In genomic region chr11:60105593-60106542, GRCm38 (mm10) we compare ENCODE assay signal across 8 mouse cellular contexts. TPM values are rescaled to one million over a fixed set of nuclear protein-coding genes. Genes with fewer than 3 reads are reported as not detected.
A peak's percentile ranks its signal among the peaks of the same experiment; 100 is the strongest.
DNase-seq lines count a peak whose midpoint lies in the region; ATAC-seq and TF ChIP-seq lines count a peak whose summit lies in the region.

No protein-coding gene starts in this region.

- peak overlapping the region; percentile 87 for H3K4me3 ChIP-seq in intestine, postnatal 0 days (ENCODE audit: low read depth, low read length)
- H3K4me3 ChIP-seq in limb, embryonic 12.5 days (replicated peaks) = peak overlapping the region; percentile 100
- peak overlapping the region; percentile 99 for H3K4me3 ChIP-seq in midbrain, embryonic 12.5 days

- no peaks in the 10 kb centered on the region for H3K36me3 ChIP-seq in intestine, postnatal 0 days (ENCODE audit: control insufficient read depth, insufficient read depth)
- H3K36me3 ChIP-seq in limb, embryonic 12.5 days = no peaks in the 10 kb centered on the region
- H3K36me3 ChIP-seq in midbrain, embryonic 12.5 days = no peaks in the 10 kb centered on the region

- peak overlapping the region; percentile 98 for H3K9ac ChIP-seq in intestine, postnatal 0 days (ENCODE audit: low read depth, low read length)
- H3K9ac ChIP-seq in limb, embryonic 12.5 days (replicated peaks) = peak overlapping the region; percentile 100
- H3K9ac ChIP-seq in midbrain, embryonic 12.5 days (replicated peaks) = peak overlapping the region; percentile 99

- TF ChIP-seq CTCF in intestine, postnatal 0 days (IDR thresholded peaks at IDR 0.05; ENCODE audit: low read depth) = no peak

- H3K27me3 ChIP-seq in intestine, postnatal 0 days (replicated peaks; ENCODE audit: control insufficient read depth, insufficient read depth, low read length) = no peaks in the 10 kb centered on the region
- no peaks in the 10 kb centered on the region for H3K27me3 ChIP-seq in limb, embryonic 12.5 days
- H3K27me3 ChIP-seq in midbrain, embryonic 12.5 days = no peaks in the 10 kb centered on the region

- DNase-seq in embryo, embryonic 10.5 days (ENCODE audit: low spot score) = peak; percentile 80
- DNase-seq in embryo, embryonic 10 days (ENCODE audit: low spot score) = no peak
- DNase-seq in embryo, embryonic 9.5 days (ENCODE audit: extremely low spot score) = peak; percentile 78
- DNase-seq in right cerebral cortex, postnatal 4 days = peak; percentile 63

- H3K9me3 ChIP-seq in intestine, postnatal 0 days (ENCODE audit: control insufficient read depth) = no peaks in the 10 kb centered on the region
- H3K9me3 ChIP-seq in limb, embryonic 12.5 days = no peaks in the 10 kb centered on the region
- H3K9me3 ChIP-seq in midbrain, embryonic 12.5 days = no peaks in the 10 kb centered on the region

- peak; percentile 55 for ATAC-seq in granulocyte monocyte progenitor cell, adult 5-6 weeks (replicated peaks; ENCODE audit: poor library complexity, severe bottlenecking)
- ATAC-seq in intestine, postnatal 0 days = peak; percentile 59
- peak; percentile 74 for ATAC-seq in limb, embryonic 12.5 days (ENCODE audit: insufficient number of reproducible peaks, insufficient read depth, low FRiP score, low TSS enrichment, low read depth)
- ATAC-seq in midbrain, embryonic 12.5 days (ENCODE audit: low FRiP score, low read depth) = peak; percentile 48

- H3K4me1 ChIP-seq in intestine, postnatal 0 days (replicated peaks; ENCODE audit: control insufficient read depth, insufficient read depth, low read length) = peaks cover 34% of the 10 kb centered on the region
- peaks cover 47% of the 10 kb centered on the region for H3K4me1 ChIP-seq in limb, embryonic 12.5 days (replicated peaks)
- peaks cover 44% of the 10 kb centered on the region for H3K4me1 ChIP-seq in midbrain, embryonic 12.5 days

- WGBS in intestine, postnatal 0 days = under 1% methylated on average over 88 of the region's 88 CpGs
- WGBS in limb, embryonic 12.5 days = under 1% methylated on average over 88 of the region's 88 CpGs
- WGBS in midbrain, embryonic 12.5 days = under 1% methylated on average over 86 of the region's 88 CpGs

- H3K4me2 ChIP-seq in intestine, postnatal 0 days (replicated peaks; ENCODE audit: low read depth) = peak overlapping the region; percentile 90
- H3K4me2 ChIP-seq in limb, embryonic 12.5 days = peak overlapping the region; percentile 74
- peak overlapping the region; percentile 79 for H3K4me2 ChIP-seq in midbrain, embryonic 12.5 days (replicated peaks)

- peak overlapping the region; percentile 97 for H3K27ac ChIP-seq in intestine, postnatal 0 days (ENCODE audit: low read depth, low read length)
- H3K27ac ChIP-seq in limb, embryonic 12.5 days = peak overlapping the region; percentile 99
- H3K27ac ChIP-seq in midbrain, embryonic 12.5 days (replicated peaks) = peak overlapping the region; percentile 89

RNA-seq across cellular contexts. Expression of gene Rai1, which starts 1.1 kb away (rescaled TPM):
- total RNA-seq in granulocyte monocyte progenitor cell, adult 5-6 weeks (2014; fragmentation: Nextera tagmentation) = 37.5 and 52.4 TPM in 2 replicates
- 11.0 and 13.3 TPM in 2 replicates for total RNA-seq in granulocyte monocyte progenitor cell, adult 5-6 weeks (2017)
- 10.1 and 10.6 TPM in 2 replicates for polyA plus RNA-seq in intestine, postnatal 0 days (2015; fragmentation: Nextera tagmentation; extraction: Ambion mirVana)
- polyA plus RNA-seq in limb, embryonic 12.5 days (2016; fragmentation: Nextera tagmentation; extraction: Ambion mirVana) = 36.2 and 37.5 TPM in 2 replicates
- 28.3 and 36.2 TPM in 2 replicates for polyA plus RNA-seq in midbrain, embryonic 12.5 days (2016; fragmentation: Nextera tagmentation; extraction: Ambion mirVana)

RNA-seq across cellular contexts. Expression of gene Pemt, which starts 59.6 kb away (rescaled TPM):
- 12.9 and 20.7 TPM in 2 replicates for total RNA-seq in granulocyte monocyte progenitor cell, adult 5-6 weeks (2014; fragmentation: Nextera tagmentation)
- total RNA-seq in granulocyte monocyte progenitor cell, adult 5-6 weeks (2017) = 3.7 and 14.6 TPM in 2 replicates
- 4.2 and 5.0 TPM in 2 replicates for polyA plus RNA-seq in intestine, postnatal 0 days (2015; fragmentation: Nextera tagmentation; extraction: Ambion mirVana)
- polyA plus RNA-seq in limb, embryonic 12.5 days (2016; fragmentation: Nextera tagmentation; extraction: Ambion mirVana) = 3.2 and 3.9 TPM in 2 replicates
- polyA plus RNA-seq in midbrain, embryonic 12.5 days (2016; fragmentation: Nextera tagmentation; extraction: Ambion mirVana) = 7.5 and 8.0 TPM in 2 replicates
